Mouse (Mus musculus) hematopoietic multipotent progenitor cell, adult 10-12 weeks (in vitro differentiated cells): ENCODE measurements around the gene Sprr2j-ps. TPM values are rescaled to one million over a fixed set of nuclear protein-coding genes. Genes with fewer than 3 reads are reported as not detected.

Experiments used
- polyA plus RNA-seq: library from polyadenylated mRNA; stranded (reverse); fragments of >175 nt; gene quantifications from 2 replicates; pipeline ENCODE4 v1.2.3, GENCODE M21; 2012; ENCODE audit warnings: low replicate concordance

Gene Sprr2j-ps
- polyA plus RNA-seq, result not detected in 2 replicates

DNA sequence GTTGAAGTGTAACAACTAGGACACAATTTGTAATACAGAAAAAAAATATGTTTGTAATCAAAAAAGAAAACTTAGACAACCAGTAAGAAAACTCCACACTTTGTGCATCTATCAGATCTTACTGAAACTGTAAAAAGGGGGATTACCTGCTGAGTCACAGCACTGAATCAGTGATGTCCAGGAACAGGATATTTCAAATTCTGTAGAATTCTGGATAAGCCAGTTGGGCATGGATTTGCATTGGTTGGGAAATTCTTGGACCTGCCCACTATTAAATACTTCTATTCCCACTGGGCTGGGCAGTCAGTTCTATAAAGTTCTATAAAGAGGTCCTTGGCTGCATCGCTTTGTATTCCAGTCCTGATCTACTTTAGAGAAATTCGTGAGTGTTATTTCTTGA, at the start of gene Sprr2j-ps:
Gene Sprr2j-ps (plus strand): TSS at position 301 of the 400 bp plus-strand sequence.

DNA sequence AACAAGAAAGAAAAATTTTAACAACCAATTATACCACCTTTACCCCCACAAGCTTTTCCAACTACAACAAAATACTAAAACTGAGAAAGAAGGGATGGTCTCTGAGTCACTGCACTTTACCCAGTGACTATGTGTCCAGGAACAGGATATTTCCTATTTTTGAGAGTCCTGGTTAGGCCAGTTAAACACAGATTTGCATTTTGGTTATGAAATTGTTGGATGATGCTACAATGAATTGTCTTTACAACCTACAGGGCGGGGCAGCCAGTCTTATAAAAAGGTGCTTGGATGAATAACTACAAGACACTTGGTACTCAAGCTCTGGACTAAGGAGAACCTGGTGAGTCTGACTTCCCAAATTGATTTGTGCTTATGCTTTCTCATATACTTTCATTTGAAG, 32.5 kb upstream of the Sprr2j-ps start, which contains the start of gene Sprr2h:
Gene Sprr2h (plus strand): TSS at position 301 of the 400 bp plus-strand sequence.

DNA sequence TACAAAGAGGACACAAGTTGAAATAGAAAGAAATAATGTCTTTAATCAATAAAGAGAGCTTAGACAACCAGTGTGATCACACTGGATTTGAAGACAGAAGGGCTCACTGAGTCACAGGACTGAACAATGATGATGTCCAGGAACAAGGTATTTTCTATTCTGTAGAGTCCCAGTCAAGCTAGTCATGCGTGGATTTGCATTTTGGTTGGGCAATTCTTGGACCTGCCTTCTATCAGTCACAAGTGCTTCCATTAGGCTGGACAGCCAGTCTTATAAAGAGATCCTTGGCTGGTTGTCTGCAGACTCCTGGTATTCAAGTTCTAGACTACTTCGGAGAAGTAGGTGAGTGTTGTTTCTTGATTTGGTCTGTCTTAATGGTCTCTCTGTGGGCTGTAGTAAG, 10.2 kb upstream of the Sprr2j-ps start, which contains the start of gene Sprr2i:
Gene Sprr2i (plus strand): TSS at position 301 of the 400 bp plus-strand sequence.

DNA sequence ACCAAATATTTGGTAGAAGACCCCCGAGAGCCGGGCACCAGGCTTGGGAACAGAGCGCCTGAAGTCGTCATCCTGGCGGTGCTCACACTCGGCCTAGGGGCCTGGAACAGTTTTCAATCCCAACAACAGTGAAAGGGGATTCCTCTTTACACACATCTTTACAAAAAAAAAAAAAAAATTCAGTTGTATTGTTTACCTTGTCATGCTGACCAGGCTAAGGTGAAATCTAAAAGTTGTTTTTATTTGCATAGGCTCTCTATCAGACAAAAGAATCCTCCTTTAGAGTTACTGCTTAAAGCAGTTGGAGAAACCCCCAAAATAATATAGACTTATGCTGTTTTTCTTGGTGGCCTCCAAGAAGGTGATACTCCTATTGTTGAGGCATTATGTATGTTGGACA, 11.4 kb downstream of the Sprr2j-ps start, which contains the start of gene Gm9774:
Gene Gm9774 (minus strand): TSS at position 101 of the 400 bp plus-strand sequence.

DNA sequence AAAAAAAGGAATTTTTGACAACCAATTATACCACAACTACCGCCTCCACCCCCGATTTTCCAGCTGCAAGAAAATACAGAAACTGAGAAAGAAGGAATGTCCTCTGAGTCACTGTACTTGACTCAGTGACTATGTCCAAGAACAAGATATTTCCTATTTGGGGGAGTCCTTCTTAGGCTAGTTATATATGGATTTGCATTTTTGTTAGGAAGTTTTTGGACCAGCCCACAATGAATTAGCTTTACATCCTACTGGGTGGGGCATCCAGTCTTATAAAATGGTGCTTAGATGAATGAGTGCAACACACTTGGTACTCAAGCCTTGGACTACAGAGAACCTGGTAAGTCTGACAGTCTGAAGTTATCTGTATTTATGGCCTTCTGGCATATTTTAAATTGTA, 14.4 kb downstream of the Sprr2j-ps start, which contains the start of gene Sprr2k:
Gene Sprr2k (plus strand): TSS at position 301 of the 400 bp plus-strand sequence.

DNA sequence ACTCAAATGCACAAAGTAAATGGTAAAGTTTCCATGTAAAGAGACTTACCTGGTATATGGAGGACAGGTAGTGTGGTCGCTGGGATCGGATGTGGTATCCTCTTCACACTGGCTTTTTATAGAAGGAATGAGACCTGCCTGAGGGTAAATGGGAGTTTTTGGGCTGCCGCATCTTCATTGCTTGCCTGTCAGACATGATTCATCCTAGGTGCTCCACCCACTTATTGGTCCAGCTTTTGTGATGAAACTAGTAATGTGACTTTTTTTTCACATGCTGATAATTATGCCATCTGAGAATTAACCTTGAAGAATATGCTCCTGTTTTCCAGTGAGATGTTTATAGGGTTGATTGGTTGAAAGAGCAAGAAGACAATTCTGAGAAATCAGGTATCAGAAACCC, 20.8 kb downstream of the Sprr2j-ps start, which contains the start of gene Sprr1b:
Gene Sprr1b (minus strand): TSS at position 101 of the 400 bp plus-strand sequence.

DNA sequence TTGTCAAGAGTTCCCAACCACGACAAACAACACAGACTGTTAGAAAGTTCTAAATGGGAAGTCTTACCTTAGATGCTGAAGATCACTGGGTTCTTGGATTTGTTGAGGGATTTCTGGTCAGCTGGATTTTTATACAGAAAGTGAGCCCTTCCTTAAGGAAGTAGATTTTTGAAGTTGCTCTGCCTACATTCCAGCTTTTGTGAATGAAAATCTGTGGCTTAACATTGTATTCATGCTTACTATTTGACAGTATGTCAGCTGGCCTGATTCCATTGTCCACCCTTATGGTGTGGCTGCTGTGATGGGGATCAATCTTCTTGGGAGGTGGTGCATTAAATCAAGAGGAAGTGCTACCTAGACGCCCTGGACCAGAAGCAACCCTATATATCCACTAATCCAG, 40.7 kb downstream of the Sprr2j-ps start, which contains the start of gene Sprr3:
Gene Sprr3 (minus strand): TSS at position 101 of the 400 bp plus-strand sequence.

Other genes starting within 250 kb of the Sprr2j-ps start
- not detected in 2 replicates for gene Sprr2a1, start 202.3 kb upstream of the Sprr2j-ps start, polyA plus RNA-seq
- gene Sprr2a2, start 202.2 kb upstream of the Sprr2j-ps start, polyA plus RNA-seq, result not detected in 2 replicates
- not detected in 2 replicates for gene Sprr2a3, start 132.7 kb upstream of the Sprr2j-ps start, polyA plus RNA-seq
- not detected in 2 replicates for gene Sprr2b, start 101.5 kb upstream of the Sprr2j-ps start, polyA plus RNA-seq
- not detected in 2 replicates for gene Sprr2d, start 78.9 kb upstream of the Sprr2j-ps start, polyA plus RNA-seq
- not detected in 2 replicates for gene Sprr2e, start 65.9 kb upstream of the Sprr2j-ps start, polyA plus RNA-seq
- gene Sprr2f, start 52.9 kb upstream of the Sprr2j-ps start, polyA plus RNA-seq, result not detected in 2 replicates
- gene Sprr2h, start 32.4 kb upstream of the Sprr2j-ps start, polyA plus RNA-seq, result not detected in 2 replicates
- gene Sprr2i, start 10.1 kb upstream of the Sprr2j-ps start, polyA plus RNA-seq, result not detected in 2 replicates
- 4.6 and 11.5 TPM in 2 replicates for gene Gm9774, start 11.3 kb downstream of the Sprr2j-ps start, polyA plus RNA-seq
- not detected in 2 replicates for gene Sprr2k, start 14.5 kb downstream of the Sprr2j-ps start, polyA plus RNA-seq
- not detected in 2 replicates for gene Sprr1b, start 20.7 kb downstream of the Sprr2j-ps start, polyA plus RNA-seq
- not detected in 2 replicates for gene Sprr3, start 40.6 kb downstream of the Sprr2j-ps start, polyA plus RNA-seq
- not detected in 2 replicates for gene Sprr1a, start 67.8 kb downstream of the Sprr2j-ps start, polyA plus RNA-seq
- gene Sprr4, start 82.4 kb downstream of the Sprr2j-ps start, polyA plus RNA-seq, result not detected in 2 replicates
- gene 2310046K23Rik, start 116.4 kb downstream of the Sprr2j-ps start, polyA plus RNA-seq, result not detected in 2 replicates
- gene Ivl, start 155.7 kb downstream of the Sprr2j-ps start, polyA plus RNA-seq, result not detected in 2 replicates
- gene Smcp, start 170.9 kb downstream of the Sprr2j-ps start, polyA plus RNA-seq, result not detected in 2 replicates
- gene 2210017I01Rik, start 189.4 kb downstream of the Sprr2j-ps start, polyA plus RNA-seq, result not detected in 2 replicates
- gene Lce6a, start 203.6 kb downstream of the Sprr2j-ps start, polyA plus RNA-seq, result not detected in 2 replicates
- not detected in 2 replicates for gene Lce1a1, start 230.2 kb downstream of the Sprr2j-ps start, polyA plus RNA-seq
- not detected in 2 replicates for gene Lce1b, start 238.8 kb downstream of the Sprr2j-ps start, polyA plus RNA-seq